Mouse (Mus musculus) limb, embryonic 14.5 days (tissue): Measurements from ENCODE around the gene Csk. TPM values are rescaled to one million over a fixed set of nuclear protein-coding genes. Genes with fewer than 3 reads are reported as not detected.

Source experiments
- ATAC-seq: fragments of 200-750 bp; cut with Nextera tagmentation; 2 replicates; pipeline ENCODE4 v1.8.0; 2017; ENCODE audit warnings: low read depth, moderate number of reproducible peaks, moderate TSS enrichment; ENCODE audit not compliant: low FRiP score
- DNase-seq: peaks from one replicate; pipeline ENCODE4 v3.0.0-alpha.2; 2015; ENCODE audit warnings: low spot score
- H3K27ac ChIP-seq: fragments of 300-500 bp; sonication (generic); replicated peaks from 2 replicates; pipeline ENCODE4 v1.5.1; 2014; ENCODE audit warnings: low read depth, mild to moderate bottlenecking, low read length, moderate library complexity, mixed read lengths
- H3K27me3 ChIP-seq: fragments of 300-500 bp; sonication (generic); 2 replicates; pipeline ENCODE4 v1.6.1; 2014; ENCODE audit warnings: low read length, mixed read lengths; ENCODE audit not compliant: control insufficient read depth, insufficient read depth
- H3K36me3 ChIP-seq: fragments of 300-500 bp; sonication (generic); 2 replicates; pipeline ENCODE4 v1.6.1; 2014; ENCODE audit warnings: mild to moderate bottlenecking, low read length, moderate library complexity, mixed read lengths; ENCODE audit not compliant: control insufficient read depth, insufficient read depth
- H3K4me1 ChIP-seq: fragments of 300-500 bp; sonication (generic); 2 replicates; pipeline ENCODE4 v1.6.1; 2014; ENCODE audit warnings: antibody characterized with exemption, low read length, mixed read lengths; ENCODE audit not compliant: control insufficient read depth, insufficient read depth
- H3K4me2 ChIP-seq: fragments of 300-500 bp; sonication (generic); replicated peaks from 2 replicates; pipeline ENCODE4 v1.6.1; 2014; ENCODE audit warnings: low read depth, mild to moderate bottlenecking, low read length, moderate library complexity; ENCODE audit not compliant: severe bottlenecking
- H3K4me3 ChIP-seq: fragments of 300-500 bp; sonication (generic); replicated peaks from 2 replicates; pipeline ENCODE4 v1.5.1; 2014; ENCODE audit warnings: low read length
- H3K9ac ChIP-seq: fragments of 300-500 bp; sonication (generic); 2 replicates; pipeline ENCODE4 v1.6.1; 2014; ENCODE audit warnings: mild to moderate bottlenecking, low read depth, low read length, moderate library complexity; ENCODE audit not compliant: severe bottlenecking
- H3K9me3 ChIP-seq: fragments of 300-500 bp; sonication (generic); 2 replicates; pipeline ENCODE4 v1.6.1; 2016; ENCODE audit warnings: low read length; ENCODE audit not compliant: control insufficient read depth
- POLR2A ChIP-seq: fragments of 200-500 bp; IDR thresholded peaks from 2 replicates; pipeline ENCODE4 v1.8.0; 2012; ENCODE audit warnings: inconsistent platforms, mild to moderate bottlenecking, moderate library complexity, borderline replicate concordance; ENCODE audit not compliant: insufficient read depth, insufficient read length; ENCODE audit errors: extremely low read depth
- WGBS: fragments of 180-500 bp; shearing (Covaris S2); extraction: QIAGEN DNeasy Blood & Tissue Kit; methylation state at CpG from one replicate; pipeline ENCODE4 v1.1.7; 2014; 5-methylcytosine and 5-hydroxymethylcytosine counted together
- polyA plus RNA-seq, 2 experiments: library from polyadenylated mRNA; depleted of rRNA in 1 of 2; stranded (reverse) in 1 of 2; unstranded in 1 of 2; fragments of >200 nt; fragmentation: Nextera tagmentation in 1 of 2; extraction: Ambion mirVana in 1 of 2; gene quantifications; 2 replicates each; pipeline versions ENCODE4 v1.2.1 to v1.2.3; 2012 to 2014

The Csk gene
- polyA plus RNA-seq, 2 experiments = 28.1 to 91.4 TPM

DNA sequence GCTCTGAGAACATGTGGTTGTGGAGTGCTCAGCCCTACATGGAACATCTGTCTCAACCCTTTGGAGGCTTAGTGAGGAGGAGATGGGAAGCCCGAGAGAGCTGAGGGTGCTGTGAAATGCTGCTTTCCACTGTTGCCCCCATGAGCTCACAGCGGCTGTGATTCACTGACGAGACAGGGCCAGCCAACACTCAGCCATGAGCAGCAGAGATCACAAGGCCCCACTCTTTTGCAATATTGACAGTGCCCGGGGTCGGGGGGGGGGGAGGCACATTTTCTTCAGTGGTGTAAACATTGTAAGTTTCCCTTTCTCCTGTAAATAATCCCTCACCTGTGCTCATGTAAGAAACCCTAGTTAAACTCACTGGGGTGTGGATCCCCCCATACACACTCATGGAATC lies 18.1 kb upstream of the Csk start:
- Histone ChIP-seq H3K27me3 (no peaks in the 10 kb centered on the region), H3K4me1 (no peaks in the 10 kb centered on the region), H3K9me3 (no peaks in the 10 kb centered on the region), H3K4me3 (no peak overlapping the region), H3K36me3 (no peaks in the 10 kb centered on the region), H3K27ac (no peak overlapping the region), H3K9ac (no peak overlapping the region), H3K4me2 (no peak overlapping the region)
- DNase-seq = no peak
- no peak for TF ChIP-seq POLR2A
- 85% methylated on average over 5 of the region's 5 CpGs for WGBS
- no peak for ATAC-seq

DNA sequence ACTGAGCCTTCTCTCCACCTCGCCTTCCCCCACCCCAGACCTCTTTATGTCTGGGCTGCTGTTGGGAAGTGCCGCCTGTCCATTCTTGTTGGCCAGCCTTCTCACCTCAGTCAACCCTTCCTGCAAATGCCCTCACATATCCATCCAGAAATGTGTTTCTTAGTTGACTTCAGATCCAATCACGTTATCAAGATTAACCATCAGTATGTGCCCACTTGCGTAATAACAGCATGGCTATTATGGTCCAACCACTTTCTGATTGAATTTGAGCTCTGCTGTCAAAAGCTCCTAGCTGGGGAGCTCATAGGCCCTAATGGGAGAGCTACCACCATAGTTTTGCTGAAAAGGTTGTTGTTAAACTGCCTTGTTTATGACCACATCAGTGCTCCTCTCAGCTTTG lies 17.6 kb upstream of the Csk start:
- Histone ChIP-seq H3K9me3 (no peaks in the 10 kb centered on the region), H3K4me3 (no peak overlapping the region), H3K36me3 (no peaks in the 10 kb centered on the region), H3K4me2 (no peak overlapping the region), H3K9ac (no peak overlapping the region), H3K27me3 (no peaks in the 10 kb centered on the region), H3K4me1 (no peaks in the 10 kb centered on the region), H3K27ac (no peak overlapping the region)
- no peak for DNase-seq
- WGBS = 87% methylated on average over 4 of the region's 4 CpGs
- TF ChIP-seq POLR2A = no peak
- no peak for ATAC-seq

DNA sequence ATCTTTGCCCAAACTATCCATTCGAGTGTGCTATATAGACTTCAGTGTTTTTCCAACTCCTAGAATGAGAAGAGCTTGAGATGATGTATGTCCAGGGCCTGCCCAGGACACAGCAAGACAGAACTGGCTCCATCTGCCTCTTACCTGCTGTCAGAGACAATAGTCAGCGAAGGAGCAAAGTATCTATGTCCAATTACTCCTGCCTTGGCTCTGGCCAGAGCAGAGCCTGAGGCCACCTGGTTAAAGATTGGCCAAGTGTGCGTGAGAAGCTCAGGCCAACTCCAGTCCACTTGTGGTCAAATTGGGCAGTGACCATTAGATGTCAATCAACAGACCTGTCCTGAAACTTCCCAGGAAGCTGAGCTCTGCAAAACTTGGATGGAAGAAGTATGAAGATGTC lies 16.1 kb upstream of the Csk start:
- no peak overlapping the region for H3K4me3 ChIP-seq
- no peak overlapping the region for H3K4me2 ChIP-seq
- H3K9ac ChIP-seq = no peak overlapping the region
- no peak for TF ChIP-seq POLR2A
- DNase-seq (no peak), ATAC-seq (no peak)
- no peak overlapping the region for H3K27ac ChIP-seq
- no peaks in the 10 kb centered on the region for H3K9me3 ChIP-seq
- WGBS = 79% methylated on average over 3 of the region's 3 CpGs
- no peaks in the 10 kb centered on the region for H3K27me3 ChIP-seq
- no peaks in the 10 kb centered on the region for H3K4me1 ChIP-seq
- H3K36me3 ChIP-seq = no peaks in the 10 kb centered on the region

DNA sequence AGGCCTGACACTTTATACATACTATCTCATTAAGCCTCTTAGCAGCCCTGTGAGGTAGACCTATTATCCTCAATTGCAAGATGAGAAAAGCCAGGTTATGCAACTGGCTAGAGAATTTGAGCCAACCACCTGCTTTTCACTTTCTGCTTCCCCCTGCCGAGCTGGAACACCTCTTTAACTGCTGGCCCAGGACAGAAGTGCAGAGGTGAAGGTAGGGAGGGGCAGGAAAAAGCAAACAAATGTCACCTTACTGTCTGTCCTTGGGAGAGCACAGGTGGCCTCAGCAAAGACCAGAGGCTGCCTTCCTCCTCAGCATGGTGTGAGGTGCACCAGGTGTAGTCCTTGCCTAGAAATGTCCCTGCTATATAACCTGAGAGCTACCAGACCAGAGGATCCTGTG lies 14.8 kb upstream of the Csk start:
- DNase-seq (no peak), ATAC-seq (no peak)
- H3K9me3 ChIP-seq = no peaks in the 10 kb centered on the region
- WGBS = 19% methylated on average over 1 of the region's 1 CpGs
- H3K9ac ChIP-seq = no peak overlapping the region
- no peaks in the 10 kb centered on the region for H3K36me3 ChIP-seq
- H3K27ac ChIP-seq = no peak overlapping the region
- no peak overlapping the region for H3K4me2 ChIP-seq
- H3K27me3 ChIP-seq = no peaks in the 10 kb centered on the region
- no peaks in the 10 kb centered on the region for H3K4me1 ChIP-seq
- TF ChIP-seq POLR2A = no peak
- H3K4me3 ChIP-seq = no peak overlapping the region

DNA sequence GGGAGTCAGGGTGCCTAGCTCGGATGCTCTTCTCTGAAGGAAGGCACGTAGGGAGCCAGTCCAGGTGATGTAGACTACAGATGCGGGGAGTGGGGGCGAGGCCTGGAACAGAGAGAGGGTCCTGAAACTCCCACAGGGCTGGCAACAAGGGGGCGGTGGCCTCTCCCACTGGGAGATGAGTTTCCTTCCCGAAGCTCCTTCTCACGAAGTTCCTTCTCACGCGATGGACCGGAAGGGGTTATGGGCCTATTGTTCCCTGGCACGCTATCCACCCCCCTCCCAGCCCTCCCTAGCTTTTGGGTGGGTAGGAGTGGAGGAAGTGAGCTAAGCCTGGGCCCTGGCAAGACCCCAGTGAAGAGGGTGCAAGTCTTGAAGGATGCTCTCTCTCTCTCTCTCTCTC lies 14.4 kb upstream of the Csk start:
- Histone ChIP-seq H3K27ac (no peak overlapping the region), H3K4me1 (no peaks in the 10 kb centered on the region), H3K4me2 (no peak overlapping the region), H3K4me3 (no peak overlapping the region), H3K27me3 (no peaks in the 10 kb centered on the region), H3K9me3 (no peaks in the 10 kb centered on the region), H3K9ac (no peak overlapping the region), H3K36me3 (no peaks in the 10 kb centered on the region)
- WGBS = 65% methylated on average over 11 of the region's 11 CpGs
- no peak for DNase-seq
- no peak for TF ChIP-seq POLR2A
- no peak for ATAC-seq

DNA sequence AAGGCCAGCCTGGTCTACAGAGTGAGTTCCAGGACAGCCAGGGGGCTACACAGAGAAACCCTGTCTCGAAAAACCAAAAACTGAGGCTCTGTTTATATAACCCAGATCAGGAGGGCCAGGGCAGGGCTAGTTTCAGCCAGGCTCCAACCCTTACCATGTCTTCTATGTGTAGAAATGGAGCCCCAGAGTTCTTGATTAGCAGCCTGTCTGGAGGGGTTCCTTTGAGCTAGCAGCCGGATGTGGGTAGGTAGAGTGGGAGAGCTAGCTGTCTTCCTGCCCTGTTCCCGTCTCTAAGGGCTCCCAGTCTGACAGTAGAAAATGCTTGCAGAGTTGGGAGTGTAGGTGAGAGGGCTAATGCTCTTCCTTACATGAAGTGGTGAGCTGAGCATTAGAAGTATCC lies 13.7 kb upstream of the Csk start:
- no peak for ATAC-seq
- H3K27me3 ChIP-seq = no peaks in the 10 kb centered on the region
- WGBS = 81% methylated on average over 3 of the region's 3 CpGs
- DNase-seq = no peak
- H3K27ac ChIP-seq = no peak overlapping the region
- H3K9ac ChIP-seq = no peak overlapping the region
- no peak overlapping the region for H3K4me3 ChIP-seq
- no peak overlapping the region for H3K4me2 ChIP-seq
- no peak for TF ChIP-seq POLR2A
- H3K36me3 ChIP-seq = no peaks in the 10 kb centered on the region
- H3K9me3 ChIP-seq = no peaks in the 10 kb centered on the region
- no peaks in the 10 kb centered on the region for H3K4me1 ChIP-seq
